Mouse (Mus musculus) spleen, adult 2 months (tissue): Measurements from ENCODE around the gene Fbxo46.

Experiments
- CTCF ChIP-seq: fragments of 200-500 bp; IDR thresholded peaks from 2 replicates; pipeline ENCODE4 v1.5.1; 2011; ENCODE audit warnings: mild to moderate bottlenecking, inconsistent platforms; ENCODE audit not compliant: insufficient read depth, insufficient read length, insufficient replicate concordance; ENCODE audit errors: extremely low read depth
- POLR2A ChIP-seq: fragments of 200-500 bp; IDR thresholded peaks from 2 replicates; pipeline ENCODE4 v1.6.1; 2011; ENCODE audit warnings: low read depth, low read length, inconsistent platforms

- no peak for TF ChIP-seq CTCF
- TF ChIP-seq POLR2A: no peak
Observed at GRCm38 (mm10) chr7:19164978-19165377, 45.3 kb downstream of the Fbxo46 start.
